Mouse (Mus musculus) left cerebral cortex, adult 11 months (tissue): ENCODE data around the gene Anp32e.
A peak's percentile ranks its signal among the peaks of the same experiment; 100 is the strongest.
"Not testable (repeated sequence)": the region's sequence is repeated elsewhere in the genome, so short reads cannot be mapped to it uniquely, and the experiment has no call there.

Experiments used
- DNase-seq: peaks from one replicate; pipeline ENCODE4 v3.0.0; 2022; ENCODE audit warnings: low spot score

The Anp32e gene

DNA sequence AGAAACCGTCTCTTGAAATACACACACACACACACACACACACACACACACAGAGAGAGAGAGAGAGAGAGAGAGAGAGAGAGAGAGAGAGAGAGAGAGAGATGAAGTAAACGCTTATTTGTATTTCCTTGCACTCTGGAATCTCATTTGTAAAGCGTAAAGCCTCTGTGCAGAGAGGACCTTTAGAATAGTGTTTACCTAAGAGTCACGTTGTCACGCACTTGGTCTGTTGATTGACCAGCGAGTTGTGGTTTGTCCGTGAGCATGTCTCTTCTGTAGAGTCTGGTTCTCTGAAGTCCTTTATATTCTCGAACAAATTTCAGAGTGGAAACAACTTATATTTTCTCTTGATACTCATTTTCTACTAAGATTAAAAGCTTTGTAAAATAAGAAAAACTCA, 15.7 kb downstream of the Anp32e start:
- DNase-seq: no peak

DNA sequence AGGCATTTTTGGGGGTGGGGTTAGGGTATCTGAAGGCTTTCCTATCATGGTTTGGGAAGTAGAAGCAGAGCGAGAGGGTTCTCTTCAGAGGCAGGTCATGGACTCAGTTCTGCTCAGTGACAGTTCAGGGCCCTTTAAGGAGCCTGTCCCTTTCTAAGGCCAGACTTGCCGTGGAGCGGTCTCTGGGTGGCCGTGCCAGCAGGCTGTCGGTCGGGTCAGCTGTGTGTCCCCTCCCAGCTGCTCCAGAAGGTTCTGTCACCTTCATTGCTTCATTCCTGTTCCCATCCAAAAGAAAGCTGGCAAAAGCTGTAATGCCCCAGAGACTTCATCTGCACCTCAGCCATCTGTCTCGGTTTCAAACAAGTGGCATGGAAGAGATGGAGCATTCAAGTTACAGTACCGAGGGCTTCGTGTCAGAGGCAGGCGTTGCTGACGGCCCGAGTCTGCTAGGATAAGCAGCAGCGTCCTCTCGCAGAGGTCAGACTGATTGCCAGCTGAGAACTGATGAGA, 16.7 kb downstream of the Anp32e start:
- no peak for DNase-seq

GRCm38 (mm10) chr3:95948325-95948724, 19.3 kb downstream of the Anp32e start:
- DNase-seq: no peak

DNA sequence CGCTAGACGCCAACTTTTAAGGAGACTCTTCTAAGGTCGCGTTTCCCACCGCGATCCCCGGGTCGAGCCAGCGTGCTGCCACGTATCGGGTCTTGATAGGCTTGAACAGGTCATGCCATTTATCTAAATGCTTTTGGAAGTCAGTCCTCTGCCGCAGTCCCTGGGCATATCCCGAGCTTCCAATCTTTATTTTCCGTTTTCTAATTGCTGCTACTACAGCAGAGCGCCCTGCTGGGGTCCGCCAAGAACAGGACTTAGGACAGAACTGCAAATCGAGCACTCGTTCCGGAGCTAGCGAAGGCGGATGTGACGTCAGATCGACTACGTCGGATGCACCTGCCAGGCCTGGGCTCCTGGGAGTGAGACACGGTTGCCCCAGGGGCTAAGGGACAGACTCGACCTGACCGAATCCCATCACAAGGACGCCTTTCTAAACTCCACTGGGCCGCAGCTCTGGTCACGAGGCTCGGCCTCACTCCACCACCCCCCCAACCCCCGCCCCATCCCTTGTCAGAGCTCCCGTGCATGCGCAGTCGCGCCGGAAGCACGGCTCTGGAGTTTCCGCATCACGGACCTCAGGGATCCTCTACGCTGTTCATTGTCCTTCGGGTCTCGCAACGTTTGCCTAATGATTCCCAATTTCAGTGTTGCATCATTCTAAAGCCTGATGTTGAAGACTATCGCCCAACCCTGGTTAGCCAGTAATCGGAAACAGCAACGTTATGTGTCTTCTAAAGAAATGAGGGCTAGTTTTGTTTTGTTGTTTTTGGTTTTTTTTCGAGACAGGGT, 21.9 kb downstream of the Anp32e start:
- peak; percentile 91 for DNase-seq

- DNase-seq: not testable (repeated sequence)
Measured at GRCm38 (mm10) chr3:95951566-95951965, 22.5 kb downstream of the Anp32e start.

- no peak for DNase-seq
Measured at GRCm38 (mm10) chr3:95953023-95953422, 24.0 kb downstream of the Anp32e start.

GRCm38 (mm10) chr3:95953522-95953921, 24.5 kb downstream of the Anp32e start:
- DNase-seq: no peak

GRCm38 (mm10) chr3:95954648-95955173, 25.7 kb downstream of the Anp32e start:
- not testable (repeated sequence) for DNase-seq

DNA sequence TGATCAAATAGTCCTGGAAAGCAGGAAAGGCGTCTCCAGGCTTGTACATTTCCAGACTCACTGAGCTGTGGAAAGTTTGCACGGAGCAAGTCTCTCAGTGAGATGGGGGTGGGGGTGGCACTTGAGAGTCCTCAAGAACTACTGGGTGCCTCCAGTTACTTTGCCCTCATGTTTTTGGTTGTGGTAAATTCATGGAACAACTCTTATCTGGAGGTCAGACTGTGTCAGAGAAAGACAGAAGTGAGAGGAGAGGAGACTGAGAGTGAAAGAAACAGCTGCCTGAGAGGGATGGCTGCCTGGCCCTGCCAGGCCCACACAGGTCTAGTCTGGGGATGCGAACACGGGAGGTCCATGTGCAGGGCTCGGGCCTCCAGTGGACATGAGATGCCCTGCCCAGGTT, 26.3 kb downstream of the Anp32e start:
- DNase-seq: no peak

DNA sequence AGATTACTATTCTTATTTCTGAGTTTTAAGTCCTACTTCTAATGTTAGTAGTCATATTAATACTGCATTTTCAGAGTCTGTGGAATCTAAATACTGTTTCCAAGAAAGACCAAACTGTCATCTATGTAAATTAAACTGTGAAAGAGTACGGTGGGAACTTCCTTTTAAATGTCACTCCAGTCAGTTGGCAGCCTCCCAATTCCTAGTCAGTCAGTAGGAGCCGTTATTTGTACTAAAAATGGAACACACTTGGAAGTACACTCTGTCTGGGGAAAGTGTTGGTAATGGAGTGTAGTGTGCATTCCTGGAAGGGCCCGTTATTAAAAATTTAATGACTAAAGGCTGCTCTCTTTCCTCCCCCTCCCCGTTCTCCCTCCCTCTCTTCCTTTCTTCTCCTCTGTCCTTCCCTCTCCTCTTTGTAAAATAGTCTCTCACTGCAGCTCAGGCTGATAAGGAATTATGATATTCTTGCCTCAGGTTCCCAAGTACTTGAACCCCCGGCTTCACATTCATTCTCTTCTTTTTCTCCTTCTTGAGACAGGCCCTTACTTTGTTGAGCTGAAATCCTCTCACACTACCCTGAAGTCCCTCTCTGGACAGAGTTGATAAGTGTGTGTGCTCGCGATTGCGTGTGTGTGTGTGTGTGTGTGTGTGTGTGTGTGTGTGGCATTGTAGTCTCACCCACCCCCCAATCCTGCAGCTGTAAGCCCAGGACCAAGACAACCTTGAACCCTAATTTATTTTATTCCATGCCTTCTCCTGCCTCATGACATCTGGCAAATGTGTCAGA, 28.5 kb downstream of the Anp32e start:
- DNase-seq: no peak

DNA sequence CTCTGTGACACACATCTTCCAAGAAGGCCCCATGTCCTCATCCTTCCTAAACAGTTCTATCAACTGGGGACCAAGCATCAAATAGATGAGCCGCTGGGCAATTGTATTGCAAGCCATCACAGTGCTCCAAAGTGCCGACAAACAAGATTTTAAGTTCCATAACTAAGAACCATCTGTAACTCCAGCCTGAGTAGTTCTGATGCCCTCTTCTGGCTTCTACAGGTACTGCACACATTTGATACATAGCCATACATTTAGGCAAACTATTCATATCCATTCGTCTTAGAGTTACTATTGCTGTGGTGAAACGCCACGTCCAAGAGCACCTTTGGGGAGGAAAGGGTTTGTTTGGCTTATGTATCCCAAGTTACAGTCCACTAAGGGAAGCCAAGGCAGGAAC, 30.0 kb downstream of the Anp32e start:
- DNase-seq: no peak

DNA sequence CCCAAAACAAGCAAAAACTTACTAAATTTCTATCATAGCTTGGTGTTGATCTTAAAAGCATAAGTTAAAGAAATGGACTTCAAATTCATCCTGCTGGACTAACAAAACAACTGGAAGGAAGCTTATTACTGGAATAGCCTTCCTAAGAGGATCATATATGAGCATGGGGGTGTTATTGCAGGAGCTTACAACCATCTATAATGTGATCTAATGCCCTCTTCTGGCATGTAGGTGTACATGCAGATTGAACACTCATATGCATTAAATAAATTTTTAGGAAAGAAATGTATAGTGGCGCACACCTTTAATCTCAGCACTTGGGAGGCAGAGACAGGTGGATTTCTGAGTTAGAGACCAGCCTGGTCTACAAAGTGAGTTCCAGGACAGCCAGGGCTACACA, 30.8 kb downstream of the Anp32e start:
- DNase-seq: no peak

DNA sequence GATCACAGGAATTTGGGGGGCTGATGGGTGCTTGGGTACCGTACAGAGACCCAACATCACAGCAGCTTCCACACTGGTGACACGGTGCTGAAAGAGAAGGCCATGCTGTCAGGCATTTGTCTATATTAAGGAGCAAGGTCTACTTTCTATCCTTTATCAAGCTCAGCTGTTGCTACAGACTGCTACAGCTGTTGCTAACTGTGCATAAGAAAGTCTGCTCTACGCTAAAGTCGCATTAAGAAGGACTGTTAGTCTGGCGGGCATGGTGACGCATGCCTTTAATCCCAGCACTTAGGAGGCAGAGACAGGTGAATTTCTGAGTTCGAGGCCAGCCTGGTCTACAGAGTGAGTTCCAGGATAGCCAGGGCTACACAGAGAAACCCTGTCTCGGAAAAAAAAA, 33.1 kb downstream of the Anp32e start:
- DNase-seq: not testable (repeated sequence)

DNA sequence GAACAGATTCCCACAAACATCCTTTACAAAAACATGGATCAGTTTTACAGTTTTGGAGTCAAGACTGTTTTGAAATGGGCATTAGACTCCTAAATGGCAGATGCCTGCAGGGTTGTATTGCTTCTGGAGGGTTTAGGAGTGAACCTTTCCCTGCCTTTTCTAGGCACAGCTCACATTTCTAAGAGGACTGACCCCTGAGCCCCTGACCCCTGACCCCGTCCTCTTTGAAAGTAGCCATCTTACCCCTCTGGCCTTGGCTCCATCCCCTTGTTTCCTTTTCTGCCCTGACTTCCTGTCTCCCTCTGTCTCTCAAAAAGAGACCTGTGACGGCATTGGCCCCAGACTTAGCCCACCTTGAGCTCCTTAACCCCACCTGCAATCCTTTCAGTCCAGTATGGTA, 34.2 kb downstream of the Anp32e start:
- no peak for DNase-seq

- DNase-seq: no peak
Measured at GRCm38 (mm10) chr3:95963681-95964080, 34.6 kb downstream of the Anp32e start.

GRCm38 (mm10) chr3:95965518-95966451, 36.7 kb downstream of the Anp32e start:
- no peak for DNase-seq

DNA sequence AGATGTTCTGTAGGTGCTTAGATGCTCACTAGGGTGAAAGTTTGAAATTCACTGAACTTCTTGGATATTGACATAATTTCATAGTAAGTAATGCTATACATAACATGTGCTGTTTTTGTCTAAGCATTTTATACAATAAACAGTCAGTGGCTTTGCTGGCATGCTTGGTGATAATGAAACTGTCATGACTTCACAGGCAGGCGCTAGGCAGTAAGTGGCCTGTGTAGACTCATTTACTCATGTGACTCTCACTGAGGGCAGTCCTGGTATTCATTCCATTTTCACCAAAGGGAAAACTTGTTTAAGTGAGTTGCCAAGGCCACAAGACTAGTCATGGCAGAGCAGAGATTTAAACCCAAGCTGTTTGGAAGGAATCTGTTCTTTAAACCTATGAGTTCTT, 40.2 kb downstream of the Anp32e start:
- no peak for DNase-seq

- DNase-seq: not testable (repeated sequence)
Measured at GRCm38 (mm10) chr3:95970661-95971060, 41.6 kb downstream of the Anp32e start.

- DNase-seq: no peak
Measured at GRCm38 (mm10) chr3:95972251-95972872, 43.3 kb downstream of the Anp32e start.

- no peak for DNase-seq
Measured at GRCm38 (mm10) chr3:95972873-95973634, 44.0 kb downstream of the Anp32e start.

DNA sequence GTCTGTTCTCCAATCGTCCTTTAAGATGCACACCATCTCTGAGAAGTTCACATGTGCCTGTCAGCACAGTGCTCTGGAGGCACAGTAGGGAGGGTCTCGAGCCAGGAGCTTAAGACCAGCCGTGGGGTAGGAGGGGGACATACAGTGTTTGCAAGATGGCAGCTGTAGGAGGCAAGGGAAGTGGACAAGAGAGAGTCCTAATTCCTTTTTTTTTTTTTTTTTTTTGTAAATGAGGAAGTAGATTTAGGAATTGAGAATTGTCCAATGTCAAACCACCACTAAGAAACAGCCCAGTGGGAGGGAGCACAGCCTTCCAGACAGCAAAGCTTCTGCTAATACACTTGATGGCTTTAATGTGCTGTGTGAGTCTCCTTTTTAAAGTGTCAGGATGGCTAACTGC, 48.0 kb downstream of the Anp32e start:
- no peak for DNase-seq
